Mouse (Mus musculus) heart, adult 9 months (tissue): ENCODE results near the gene Crocc2.

Source experiments
- DNase-seq, 2 experiments: peaks; one replicate each; pipeline ENCODE4 v3.0.0; 2022; ENCODE audit warnings: low spot score in 2 of 2

The Crocc2 gene

GRCm38 (mm10) chr1:93168295-93168775, at the start of gene Crocc2:
Gene Crocc2, plus strand, starts transcription at chr1:93168725.
- DNase-seq = no peak

GRCm38 (mm10) chr1:93118816-93119215, 49.7 kb upstream of the Crocc2 start:
- DNase-seq = no peak

GRCm38 (mm10) chr1:93123179-93123854, 45.2 kb upstream of the Crocc2 start:
- DNase-seq = no peak

- no peak for DNase-seq
Measured at GRCm38 (mm10) chr1:93124066-93124465, 44.5 kb upstream of the Crocc2 start.

GRCm38 (mm10) chr1:93125256-93125655, 43.3 kb upstream of the Crocc2 start:
- peak in 1 of 2 experiments; percentile 33 for DNase-seq

- DNase-seq = no peak
Measured at GRCm38 (mm10) chr1:93128209-93128608, 40.3 kb upstream of the Crocc2 start.

- no peak for DNase-seq
Measured at GRCm38 (mm10) chr1:93128710-93129349, 39.7 kb upstream of the Crocc2 start.

GRCm38 (mm10) chr1:93130242-93130983, 38.1 kb upstream of the Crocc2 start:
- no peak for DNase-seq

GRCm38 (mm10) chr1:93132676-93133075, 35.8 kb upstream of the Crocc2 start:
- DNase-seq = no peak

- DNase-seq = no peak
Measured at GRCm38 (mm10) chr1:93135036-93135526, 33.4 kb upstream of the Crocc2 start, which contains the start of gene Agxt. Gene Agxt, plus strand, starts transcription at chr1:93135240.

GRCm38 (mm10) chr1:93138534-93138933, 30.0 kb upstream of the Crocc2 start:
- DNase-seq = no peak

GRCm38 (mm10) chr1:93139713-93140112, 28.8 kb upstream of the Crocc2 start:
- DNase-seq = no peak

GRCm38 (mm10) chr1:93142871-93143270, 25.7 kb upstream of the Crocc2 start:
- DNase-seq = no peak

- DNase-seq = peak; percentile 32 to 40
Measured at GRCm38 (mm10) chr1:93144176-93144575, 24.3 kb upstream of the Crocc2 start.

- DNase-seq = no peak
Measured at GRCm38 (mm10) chr1:93150907-93151661, 17.4 kb upstream of the Crocc2 start.

GRCm38 (mm10) chr1:93157566-93157965, 11.0 kb upstream of the Crocc2 start:
- no peak for DNase-seq

GRCm38 (mm10) chr1:93158916-93159315, 9.6 kb upstream of the Crocc2 start:
- DNase-seq = no peak

GRCm38 (mm10) chr1:93159566-93160500, 8.7 kb upstream of the Crocc2 start:
- no peak for DNase-seq

- no peak for DNase-seq
Measured at GRCm38 (mm10) chr1:93160501-93161133, 7.9 kb upstream of the Crocc2 start, which contains the start of gene 2310007B03Rik. Gene 2310007B03Rik, minus strand, starts transcription at chr1:93160948.

- no peak for DNase-seq
Measured at GRCm38 (mm10) chr1:93161350-93161749, 7.2 kb upstream of the Crocc2 start.
